Mouse (Mus musculus): ENCODE measurements around the gene Nin. TPM values are rescaled to one million over a fixed set of nuclear protein-coding genes. Genes with fewer than 3 reads are reported as not detected.

Gene Nin
- polyA plus RNA-seq, 1 experiment from 2014 or later: 45.3 TPM

DNA sequence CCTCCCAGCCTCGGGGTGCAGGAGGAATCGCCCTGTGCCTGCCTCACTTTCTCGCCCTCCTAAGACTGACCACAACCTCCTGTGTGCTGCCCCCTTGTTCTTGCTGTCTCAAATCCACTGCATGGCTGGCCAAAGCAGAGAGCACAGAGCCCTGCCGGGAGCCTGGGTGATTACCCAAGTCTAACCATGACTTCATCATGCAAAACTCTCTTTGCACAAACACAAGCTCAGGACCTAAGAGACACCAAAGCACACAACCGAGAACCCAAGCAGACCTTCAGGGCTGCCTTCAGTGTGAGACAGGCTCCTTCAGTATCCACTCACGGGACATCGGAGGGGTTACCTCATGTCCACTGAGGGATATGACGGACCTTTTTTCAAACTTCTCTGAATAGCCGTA is 31.0 kb downstream of the Nin start:
- Histone ChIP-seq H3K4me3 (replicated peaks; ENCODE audit: low read length) (no peak overlapping the region), H3K9ac (replicated peaks; ENCODE audit: low read depth, low read length) (no peak overlapping the region), H3K36me3 (ENCODE audit: control insufficient read depth, insufficient read depth) (no peaks in the 10 kb centered on the region)

DNA sequence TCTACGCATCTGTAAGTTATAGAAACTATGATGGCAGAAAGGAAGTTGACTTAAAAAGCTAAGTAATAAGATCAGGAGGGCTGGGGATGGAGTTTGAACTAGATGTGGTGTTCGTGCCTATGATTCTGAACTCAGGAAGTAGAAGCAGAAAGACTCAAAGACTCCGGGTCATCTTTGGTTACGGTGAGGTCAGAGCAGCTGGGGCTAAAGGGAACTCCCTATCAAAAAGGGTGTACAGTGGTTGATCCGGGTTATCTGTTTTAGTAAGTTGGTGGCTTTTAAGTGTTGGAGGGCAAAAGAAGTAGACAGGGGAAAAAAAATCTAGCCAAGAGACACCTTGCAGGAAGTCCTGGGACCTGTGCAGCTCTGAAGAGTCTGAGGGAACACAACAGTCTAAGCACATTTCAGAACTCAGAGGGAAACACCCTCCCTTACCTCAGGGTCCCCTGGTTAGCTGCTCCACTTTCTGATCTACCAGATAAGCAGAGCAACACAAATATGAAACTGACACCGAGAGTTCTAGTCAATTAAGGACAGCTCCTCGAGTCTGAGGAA is 35.0 kb downstream of the Nin start:
- Histone ChIP-seq H3K4me3 (replicated peaks; ENCODE audit: low read length) (no peak overlapping the region), H3K4me1 (replicated peaks; ENCODE audit: control insufficient read depth, insufficient read depth, low read length) (peaks cover 3% of the 10 kb centered on the region; the same call in 1 of the 2 replicates), H3K27ac (ENCODE audit: low read length) (no peak overlapping the region), H3K9me3 (ENCODE audit: control insufficient read depth, low read length) (no peaks in the 10 kb centered on the region), H3K9ac (replicated peaks; ENCODE audit: low read depth, low read length) (no peak overlapping the region), H3K4me2 (ENCODE audit: low read length) (no peak overlapping the region), H3K36me3 (ENCODE audit: control insufficient read depth, insufficient read depth) (no peaks in the 10 kb centered on the region), H3K27me3 (replicated peaks; ENCODE audit: control insufficient read depth, insufficient read depth, low read length) (no peaks in the 10 kb centered on the region)
- WGBS: 93% methylated on average over 7 of the region's 7 CpGs
- ATAC-seq: no peak

More for the DNA sequence above, 31.0 kb downstream of the Nin start:
- H3K4me1 ChIP-seq (replicated peaks; ENCODE audit: control insufficient read depth, insufficient read depth, low read length): no peaks in the 10 kb centered on the region
- no peak for ATAC-seq
- H3K4me2 ChIP-seq (ENCODE audit: low read length): no peak overlapping the region
- H3K27ac ChIP-seq (ENCODE audit: low read length): no peak overlapping the region
- 90% methylated on average over 9 of the region's 9 CpGs for WGBS
- no peaks in the 10 kb centered on the region for H3K9me3 ChIP-seq (ENCODE audit: control insufficient read depth, low read length)
- no peaks in the 10 kb centered on the region for H3K27me3 ChIP-seq (replicated peaks; ENCODE audit: control insufficient read depth, insufficient read depth, low read length)

DNA sequence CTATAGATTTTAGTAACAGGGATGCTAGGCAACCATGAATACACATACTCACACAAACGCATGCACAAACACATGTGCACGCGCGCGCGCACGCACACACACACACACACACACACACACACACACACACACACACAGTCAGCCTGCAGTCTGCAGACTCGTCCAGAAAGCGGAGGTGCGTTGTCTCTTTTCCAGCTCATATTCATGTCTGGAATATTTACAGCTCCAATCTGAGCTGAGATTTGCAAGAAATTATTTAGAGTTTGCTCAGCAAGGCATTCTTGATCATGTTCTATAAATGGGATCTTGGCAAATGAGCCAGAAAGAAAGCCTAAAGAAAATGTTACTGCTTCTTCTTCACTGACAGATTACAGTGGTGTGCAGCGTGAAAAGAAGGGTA is 37.0 kb downstream of the Nin start:
- Histone ChIP-seq H3K4me1 (replicated peaks; ENCODE audit: control insufficient read depth, insufficient read depth, low read length) (peaks cover 6% of the 10 kb centered on the region), H3K9me3 (ENCODE audit: control insufficient read depth, low read length) (no peaks in the 10 kb centered on the region), H3K27ac (ENCODE audit: low read length) (0 out of 2 replicates have a peak overlapping the region, but pooled peaks have one; percentile 9), H3K9ac (replicated peaks; ENCODE audit: low read depth, low read length) (no peak overlapping the region), H3K36me3 (ENCODE audit: control insufficient read depth, insufficient read depth) (no peaks in the 10 kb centered on the region; the same call in 1 of the 2 replicates), H3K4me3 (replicated peaks; ENCODE audit: low read length) (no peak overlapping the region), H3K4me2 (ENCODE audit: low read length) (no peak overlapping the region), H3K27me3 (replicated peaks; ENCODE audit: control insufficient read depth, insufficient read depth, low read length) (no peaks in the 10 kb centered on the region)
- WGBS: 80% methylated on average over 11 of the region's 11 CpGs
- no peak for ATAC-seq

DNA sequence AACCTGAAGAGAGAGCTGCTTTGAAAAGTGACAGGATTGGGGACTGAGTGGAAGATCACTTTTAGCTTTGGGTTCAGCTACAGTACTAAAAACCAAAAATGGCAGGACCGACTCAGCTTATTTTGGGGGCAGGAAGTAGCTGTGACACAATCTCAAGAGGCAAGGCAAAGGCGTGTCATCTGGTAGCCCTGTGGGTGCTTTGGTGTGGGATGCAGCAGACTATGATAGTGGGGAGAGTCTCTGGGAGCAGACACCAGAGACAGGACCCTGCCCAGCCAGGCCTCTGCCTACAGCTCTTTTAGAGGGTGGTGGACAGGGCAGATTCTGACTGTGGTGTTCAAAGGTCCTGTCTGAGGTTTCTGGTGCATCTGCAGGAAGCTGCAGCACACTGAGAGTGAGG is 38.5 kb downstream of the Nin start:
- Histone ChIP-seq H3K36me3 (ENCODE audit: control insufficient read depth, insufficient read depth) (no peaks in the 10 kb centered on the region; the same call in 1 of the 2 replicates), H3K27ac (ENCODE audit: low read length) (no peak overlapping the region), H3K9me3 (ENCODE audit: control insufficient read depth, low read length) (no peaks in the 10 kb centered on the region), H3K9ac (replicated peaks; ENCODE audit: low read depth, low read length) (no peak overlapping the region), H3K4me2 (ENCODE audit: low read length) (no peak overlapping the region), H3K4me1 (replicated peaks; ENCODE audit: control insufficient read depth, insufficient read depth, low read length) (peaks cover 20% of the 10 kb centered on the region), H3K4me3 (replicated peaks; ENCODE audit: low read length) (no peak overlapping the region), H3K27me3 (replicated peaks; ENCODE audit: control insufficient read depth, insufficient read depth, low read length) (no peaks in the 10 kb centered on the region)
- ATAC-seq: no peak
- 96% methylated on average over 2 of the region's 2 CpGs for WGBS

DNA sequence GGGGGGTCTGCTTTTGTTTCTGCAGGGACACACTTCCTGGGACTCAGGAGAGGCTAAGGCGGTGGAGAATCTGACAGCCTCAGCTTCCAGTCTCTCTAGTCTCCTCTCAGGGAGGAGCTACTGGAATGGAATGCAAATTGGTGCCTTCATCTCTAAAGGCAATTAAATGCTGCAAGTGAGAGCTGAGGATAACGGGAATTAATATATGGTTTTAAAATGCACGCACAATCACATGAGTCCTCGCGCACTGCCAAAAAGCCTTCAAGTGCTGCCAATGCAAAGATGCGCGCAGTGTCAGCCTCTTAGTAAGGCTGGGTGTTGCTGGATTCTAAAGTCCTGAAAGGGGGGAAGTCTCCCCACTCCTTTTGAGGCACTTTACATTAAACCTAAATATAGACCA is 42.6 kb downstream of the Nin start:
- H3K4me3 ChIP-seq (replicated peaks; ENCODE audit: low read length): no peak overlapping the region
- peaks cover 44% of the 10 kb centered on the region for H3K4me1 ChIP-seq (replicated peaks; ENCODE audit: control insufficient read depth, insufficient read depth, low read length)
- H3K36me3 ChIP-seq (ENCODE audit: control insufficient read depth, insufficient read depth): no peaks in the 10 kb centered on the region; the same call in 1 of the 2 replicates
- peak overlapping the region; percentile 81 for H3K27ac ChIP-seq (ENCODE audit: low read length)
- H3K9ac ChIP-seq (replicated peaks; ENCODE audit: low read depth, low read length): no peak overlapping the region
- no peaks in the 10 kb centered on the region for H3K27me3 ChIP-seq (replicated peaks; ENCODE audit: control insufficient read depth, insufficient read depth, low read length)
- peak; percentile 84 for ATAC-seq
- peak overlapping the region; percentile 18; the same call in 1 of the 2 replicates for H3K4me2 ChIP-seq (ENCODE audit: low read length)
- 21% methylated on average over 7 of the region's 7 CpGs for WGBS
- no peaks in the 10 kb centered on the region for H3K9me3 ChIP-seq (ENCODE audit: control insufficient read depth, low read length)

DNA sequence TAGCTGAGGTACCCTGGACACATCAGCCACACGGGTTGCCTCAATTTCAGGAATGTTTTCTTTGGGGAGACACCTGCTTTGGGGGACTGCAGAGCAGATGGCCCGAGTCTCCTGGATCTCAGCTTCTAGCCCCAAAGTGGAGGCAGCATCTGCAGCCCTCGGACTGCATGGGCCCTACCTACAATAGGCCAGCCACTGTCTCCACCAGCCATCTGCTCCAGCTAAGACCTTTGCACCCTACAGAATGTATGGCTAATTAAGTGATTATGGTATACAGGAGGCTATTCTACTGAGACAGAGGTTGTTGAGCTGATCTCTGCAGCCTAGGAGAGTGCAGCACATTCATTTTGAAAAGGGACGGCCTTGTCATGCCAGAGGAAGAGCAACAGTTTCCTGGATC is 43.2 kb downstream of the Nin start:
- Histone ChIP-seq H3K36me3 (ENCODE audit: control insufficient read depth, insufficient read depth) (no peaks in the 10 kb centered on the region; the same call in 1 of the 2 replicates), H3K27me3 (replicated peaks; ENCODE audit: control insufficient read depth, insufficient read depth, low read length) (no peaks in the 10 kb centered on the region), H3K4me1 (replicated peaks; ENCODE audit: control insufficient read depth, insufficient read depth, low read length) (peaks cover 42% of the 10 kb centered on the region), H3K9me3 (ENCODE audit: control insufficient read depth, low read length) (no peaks in the 10 kb centered on the region), H3K27ac (ENCODE audit: low read length) (peak overlapping the region; percentile 81), H3K4me3 (replicated peaks; ENCODE audit: low read length) (no peak overlapping the region), H3K9ac (replicated peaks; ENCODE audit: low read depth, low read length) (peak overlapping the region; percentile 12; the same call in 1 of the 2 replicates), H3K4me2 (ENCODE audit: low read length) (no peak overlapping the region; the same call in 1 of the 2 replicates)
- 16% methylated on average over 4 of the region's 4 CpGs for WGBS
- peak; percentile 9 for ATAC-seq

DNA sequence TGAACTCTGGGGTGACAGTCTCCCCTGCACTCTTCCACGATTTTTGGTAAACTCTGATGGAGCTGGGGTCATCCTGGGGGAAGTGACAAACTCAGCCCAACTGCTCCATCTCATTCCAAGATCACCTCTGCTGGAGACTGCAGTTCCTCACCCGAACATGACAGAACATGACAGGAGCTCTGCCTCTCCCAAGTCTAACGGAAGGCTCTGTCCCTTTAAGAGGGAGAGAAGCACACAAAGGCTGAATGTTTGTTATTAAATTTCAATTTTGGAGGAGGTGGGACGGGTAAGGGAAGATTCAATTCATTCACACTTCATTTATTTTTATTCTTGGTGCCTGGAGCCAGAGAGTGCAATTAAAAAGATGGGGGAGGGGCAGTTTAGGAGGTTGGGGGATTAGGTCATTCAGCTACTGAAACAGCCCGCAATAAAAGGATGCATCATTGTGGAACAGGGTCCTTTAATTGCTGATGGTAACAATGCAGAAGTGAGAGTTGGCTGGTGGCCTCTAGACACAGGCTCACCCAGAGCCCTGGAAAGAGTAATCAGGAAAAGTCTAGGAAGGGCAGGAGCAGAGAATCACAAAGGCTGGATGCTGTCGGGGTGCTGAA is 44.8 kb downstream of the Nin start:
- Histone ChIP-seq H3K27me3 (replicated peaks; ENCODE audit: control insufficient read depth, insufficient read depth, low read length) (no peaks in the 10 kb centered on the region), H3K4me1 (replicated peaks; ENCODE audit: control insufficient read depth, insufficient read depth, low read length) (peaks cover 42% of the 10 kb centered on the region), H3K9ac (replicated peaks; ENCODE audit: low read depth, low read length) (no peak overlapping the region), H3K27ac (ENCODE audit: low read length) (no peak overlapping the region), H3K4me2 (ENCODE audit: low read length) (no peak overlapping the region; the same call in 1 of the 2 replicates), H3K9me3 (ENCODE audit: control insufficient read depth, low read length) (no peaks in the 10 kb centered on the region), H3K4me3 (replicated peaks; ENCODE audit: low read length) (no peak overlapping the region), H3K36me3 (ENCODE audit: control insufficient read depth, insufficient read depth) (no peaks in the 10 kb centered on the region; the same call in 1 of the 2 replicates)
- ATAC-seq: 0 out of 2 replicates have a peak, but pooled peaks have one; percentile 5
- 2% methylated on average over 6 of the region's 6 CpGs for WGBS

DNA sequence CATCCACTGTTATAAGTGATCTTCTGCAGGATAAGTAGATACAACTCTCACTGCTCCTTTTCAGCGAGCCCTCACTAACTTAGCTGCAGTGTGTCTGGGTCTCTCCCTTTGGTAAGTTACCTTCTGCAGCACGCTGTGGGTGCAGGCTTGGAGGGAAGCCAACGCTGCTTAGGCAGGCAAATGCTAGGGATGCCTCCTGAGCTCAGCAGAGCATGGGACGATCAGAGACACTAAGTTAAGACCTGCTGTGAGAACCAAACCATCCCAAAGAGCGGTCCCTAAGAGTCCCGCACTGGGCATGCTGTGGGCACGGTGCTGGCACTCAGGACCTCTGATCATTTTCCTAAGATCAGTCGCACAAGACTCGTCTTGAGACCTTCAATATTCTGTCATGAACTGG is 45.7 kb downstream of the Nin start:
- Histone ChIP-seq H3K27ac (ENCODE audit: low read length) (no peak overlapping the region), H3K4me2 (ENCODE audit: low read length) (no peak overlapping the region)

DNA sequence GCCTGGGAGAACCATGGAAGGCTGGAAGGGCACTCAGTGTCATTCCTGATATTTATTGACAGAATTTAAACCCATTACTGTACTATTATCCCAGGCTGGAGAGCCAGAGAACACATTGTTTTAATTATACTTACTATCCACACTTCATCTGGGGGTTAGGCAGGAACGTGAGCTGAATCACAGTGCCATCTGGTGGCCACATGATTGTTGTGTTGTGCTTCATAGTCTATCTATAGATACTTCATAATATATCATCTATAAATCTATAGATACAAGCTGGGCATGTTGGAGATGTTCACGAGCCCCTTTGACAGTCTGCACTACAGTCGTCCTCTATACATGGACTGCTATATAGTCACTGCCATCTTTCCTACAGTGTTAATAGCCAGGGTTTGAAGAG is 51.4 kb downstream of the Nin start:
- 30% methylated on average over 3 of the region's 3 CpGs for WGBS
- ATAC-seq: peak; percentile 61

More for the DNA sequence above, 45.7 kb downstream of the Nin start:
- Histone ChIP-seq H3K9me3 (ENCODE audit: control insufficient read depth, low read length) (no peaks in the 10 kb centered on the region), H3K4me3 (replicated peaks; ENCODE audit: low read length) (no peak overlapping the region), H3K4me1 (replicated peaks; ENCODE audit: control insufficient read depth, insufficient read depth, low read length) (peaks cover 42% of the 10 kb centered on the region), H3K27me3 (replicated peaks; ENCODE audit: control insufficient read depth, insufficient read depth, low read length) (no peaks in the 10 kb centered on the region), H3K36me3 (ENCODE audit: control insufficient read depth, insufficient read depth) (no peaks in the 10 kb centered on the region), H3K9ac (replicated peaks; ENCODE audit: low read depth, low read length) (no peak overlapping the region)
- peak; percentile 14; the same call in 1 of the 2 replicates for ATAC-seq
- 30% methylated on average over 9 of the region's 9 CpGs for WGBS

More for the DNA sequence above, 51.4 kb downstream of the Nin start:
- Histone ChIP-seq H3K36me3 (ENCODE audit: control insufficient read depth, insufficient read depth) (0 out of 2 replicates have a peak, but pooled peaks cover 2% of the 10 kb centered on the region), H3K4me2 (ENCODE audit: low read length) (no peak overlapping the region), H3K9me3 (ENCODE audit: control insufficient read depth, low read length) (no peaks in the 10 kb centered on the region), H3K9ac (replicated peaks; ENCODE audit: low read depth, low read length) (no peak overlapping the region), H3K4me1 (replicated peaks; ENCODE audit: control insufficient read depth, insufficient read depth, low read length) (peaks cover 7% of the 10 kb centered on the region), H3K27me3 (replicated peaks; ENCODE audit: control insufficient read depth, insufficient read depth, low read length) (no peaks in the 10 kb centered on the region), H3K27ac (ENCODE audit: low read length) (no peak overlapping the region), H3K4me3 (replicated peaks; ENCODE audit: low read length) (no peak overlapping the region)
